Mouse (Mus musculus): ENCODE data around the gene Pcmt1.

Pcmt1 gene

GRCm38 (mm10) chr10:7589592-7590233, 91.2 kb downstream of the Pcmt1 start, which contains the start of gene Lrp11:
Lrp11 (plus strand) TSS chr10:7589800.
- DNase-seq (ENCODE audit: inconsistent ontology term) = peak; percentile 96

DNA sequence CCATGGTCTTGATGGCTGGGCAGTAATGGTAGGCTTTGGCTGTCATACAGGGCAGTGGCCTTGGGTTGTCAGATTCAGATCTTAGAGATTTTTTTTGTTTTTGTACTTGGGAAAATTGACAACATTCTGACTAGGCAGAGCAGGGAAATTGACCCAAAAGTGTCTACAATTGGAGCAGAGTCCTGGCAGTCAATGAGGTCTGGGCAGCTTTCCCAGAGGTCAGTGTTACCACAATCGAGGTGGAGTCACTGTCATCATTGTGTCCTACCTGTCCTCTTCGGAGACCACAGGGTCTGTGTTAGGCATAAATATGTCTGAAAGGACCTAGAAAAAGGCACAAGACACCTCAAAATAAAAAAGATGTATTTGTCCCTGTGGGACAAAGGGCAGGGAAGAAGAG, 94.2 kb downstream of the Pcmt1 start:
- peak; percentile 8 for DNase-seq (ENCODE audit: inconsistent ontology term)

- DNase-seq (ENCODE audit: inconsistent ontology term) = no peak
Measured at GRCm38 (mm10) chr10:7582891-7583557, 97.9 kb downstream of the Pcmt1 start.

DNA sequence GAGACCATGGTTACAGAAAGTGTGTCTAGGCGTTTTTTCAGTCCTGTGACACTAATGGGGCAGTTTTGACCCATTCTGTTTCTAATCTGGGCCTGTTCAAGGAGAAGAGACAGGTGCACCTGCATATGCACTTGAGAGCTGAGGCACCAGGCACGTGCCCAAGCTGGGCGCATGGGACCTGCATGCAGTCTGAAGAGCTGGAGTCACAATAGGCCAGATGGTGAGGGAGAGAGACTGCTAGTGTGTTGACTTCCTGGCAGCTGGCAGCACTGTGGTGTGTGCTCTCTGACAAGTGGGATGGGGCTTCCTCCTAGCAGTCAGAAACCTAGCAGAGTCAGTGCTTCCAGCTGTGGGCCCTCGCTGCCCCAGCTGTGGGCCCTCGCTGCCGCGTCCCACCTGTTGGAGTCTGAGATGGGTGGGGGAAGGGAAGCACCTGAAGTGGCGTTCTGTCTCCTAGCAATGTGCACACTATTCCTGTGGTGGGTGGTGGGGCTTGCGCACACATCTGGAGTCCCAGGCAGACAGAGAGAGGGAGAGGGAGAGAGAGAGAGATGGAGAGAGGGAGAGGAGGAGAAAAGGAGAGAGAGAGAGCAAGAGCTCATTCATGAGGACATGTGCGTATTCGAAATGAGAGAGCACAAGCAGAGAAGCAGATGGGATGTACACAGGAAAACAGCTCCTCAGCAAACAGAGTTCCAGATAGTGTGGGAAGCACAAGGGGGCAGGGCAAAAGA, 98.6 kb downstream of the Pcmt1 start:
- DNase-seq (ENCODE audit: inconsistent ontology term) = no peak

DNA sequence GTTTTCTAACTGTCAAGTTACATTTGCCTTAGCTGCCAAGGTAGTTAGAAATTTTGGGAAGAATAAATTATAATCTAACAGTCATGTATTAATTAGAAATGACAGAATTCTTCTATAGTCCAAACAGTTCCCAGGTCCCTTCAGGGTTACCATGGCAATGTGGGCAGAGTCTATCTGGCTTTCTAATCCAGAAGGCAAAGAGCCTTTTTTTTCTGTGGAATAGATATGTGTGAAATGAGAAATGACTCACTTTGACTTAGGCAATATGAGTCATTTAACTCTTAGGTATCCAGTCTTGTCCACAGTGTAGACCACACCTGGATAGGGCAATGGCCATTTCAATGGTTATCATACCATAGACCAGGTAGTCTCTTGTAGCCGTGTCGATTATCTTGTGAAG, 99.5 kb downstream of the Pcmt1 start:
- DNase-seq (ENCODE audit: inconsistent ontology term) = no peak

Data from Muller cell, postnatal 12 days (primary cell).